Mouse (Mus musculus) fat pad, adult 2 months (tissue): Measurements from ENCODE around the gene Rasl10a.

Experiments
- DNase-seq: peaks from one replicate; pipeline ENCODE4 v3.0.0-alpha.2; 2011; ENCODE audit warnings: low read depth, low spot score; ENCODE audit errors: extremely low read depth

Rasl10a gene

GRCm38 (mm10) chr11:5057856-5058641 lies at the start of gene Rasl10a:
Gene Rasl10a, plus strand, starts transcription at chr11:5058128.
- DNase-seq = no peak

- DNase-seq = no peak
Measured at GRCm38 (mm10) chr11:5008867-5009266, 49.1 kb upstream of the Rasl10a start.

DNA sequence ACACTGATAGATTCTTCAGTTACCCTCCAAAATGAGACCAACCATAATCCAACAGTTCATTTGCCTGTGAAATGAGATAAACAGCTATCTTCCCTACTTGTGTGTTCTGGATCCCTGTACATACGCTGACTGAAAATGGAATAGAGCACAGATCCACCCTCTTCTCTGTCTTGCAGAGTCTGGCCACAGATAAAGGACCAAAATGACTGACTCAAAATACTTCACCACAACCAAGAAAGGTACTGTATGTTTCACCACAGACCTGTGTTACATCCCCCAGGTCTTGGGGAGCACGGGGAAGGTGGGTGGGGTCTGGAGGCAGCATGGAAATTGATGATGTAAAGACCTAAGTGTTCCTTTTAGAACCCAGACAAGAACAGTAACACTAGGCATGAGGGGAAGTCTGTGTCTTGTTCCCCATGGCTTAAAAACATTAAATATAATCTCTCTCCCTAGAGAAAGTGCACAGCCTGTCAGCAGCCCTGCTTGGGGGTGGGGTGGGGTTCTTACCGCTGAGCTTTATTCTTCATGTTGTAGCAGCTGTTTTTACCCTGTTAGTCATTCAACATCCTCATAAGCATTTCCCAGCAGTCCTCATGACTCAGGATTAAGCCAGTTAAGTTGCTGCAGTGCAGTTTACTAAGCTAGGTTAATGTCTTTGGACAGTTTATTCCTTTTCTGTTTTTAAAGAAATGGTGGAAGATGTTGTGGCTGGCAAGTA lies 48.4 kb upstream of the Rasl10a start:
- DNase-seq = no peak

GRCm38 (mm10) chr11:5010205-5010604 lies 47.7 kb upstream of the Rasl10a start:
- no peak for DNase-seq

DNA sequence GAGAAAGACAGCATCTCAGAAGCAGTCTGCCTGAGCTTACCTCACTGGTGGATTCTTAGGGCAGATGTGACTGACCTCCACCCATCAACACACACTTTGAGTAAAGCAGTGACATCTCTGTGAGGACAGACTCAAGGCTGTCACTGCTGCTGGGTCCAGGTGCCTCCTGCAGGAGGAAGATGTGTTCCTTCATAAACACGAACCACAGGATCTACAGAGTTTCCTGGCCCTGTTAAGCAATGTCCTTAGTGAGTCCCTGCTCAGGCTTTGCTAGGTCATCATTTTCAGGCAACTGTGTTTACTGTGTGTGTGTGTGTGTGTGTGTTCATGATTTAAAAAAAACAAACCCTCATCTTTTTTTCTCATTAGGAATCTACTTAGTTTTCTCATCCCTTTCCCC lies 46.4 kb upstream of the Rasl10a start:
- DNase-seq = no peak

- no peak for DNase-seq
Measured at GRCm38 (mm10) chr11:5012213-5012715, 45.7 kb upstream of the Rasl10a start.

DNA sequence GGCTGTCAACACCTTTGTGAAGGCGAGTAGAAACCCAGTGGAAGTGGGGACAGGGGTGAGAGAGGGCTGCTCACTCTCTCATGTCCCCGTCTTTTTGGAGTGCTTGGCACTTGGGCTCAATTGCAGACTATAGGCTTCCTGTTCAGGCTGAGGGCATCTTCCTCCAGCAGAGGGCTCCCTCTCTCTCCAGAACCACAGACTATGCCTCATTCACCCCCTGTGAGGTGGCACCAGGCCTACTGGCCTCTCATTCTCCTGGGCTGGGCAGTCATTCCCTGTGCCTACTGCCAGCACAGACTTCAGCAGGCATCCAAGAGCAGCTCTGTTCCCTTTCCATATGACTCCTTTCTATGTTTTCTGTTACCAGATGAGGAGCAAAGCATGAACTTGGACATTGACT lies 42.2 kb upstream of the Rasl10a start:
- no peak for DNase-seq

DNA sequence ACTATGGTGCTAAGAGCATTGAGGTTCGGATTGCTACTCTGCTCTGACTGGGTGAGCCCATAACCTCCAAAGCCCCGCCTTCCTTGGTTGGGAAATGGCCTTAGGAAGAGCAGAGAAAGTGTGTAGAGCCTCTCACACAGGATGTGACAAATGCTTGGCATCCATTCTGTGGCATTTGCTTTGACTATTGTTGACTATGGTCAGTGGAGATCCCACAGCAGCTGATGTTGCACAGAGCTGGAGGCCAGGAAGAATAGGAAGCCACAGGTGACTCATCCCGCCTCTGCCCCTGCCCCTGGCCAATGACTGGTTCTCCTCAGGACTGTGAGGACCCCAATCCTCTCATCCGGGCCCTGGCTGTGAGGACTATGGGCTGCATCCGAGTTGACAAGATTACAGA lies 41.6 kb upstream of the Rasl10a start:
- DNase-seq = no peak

DNA sequence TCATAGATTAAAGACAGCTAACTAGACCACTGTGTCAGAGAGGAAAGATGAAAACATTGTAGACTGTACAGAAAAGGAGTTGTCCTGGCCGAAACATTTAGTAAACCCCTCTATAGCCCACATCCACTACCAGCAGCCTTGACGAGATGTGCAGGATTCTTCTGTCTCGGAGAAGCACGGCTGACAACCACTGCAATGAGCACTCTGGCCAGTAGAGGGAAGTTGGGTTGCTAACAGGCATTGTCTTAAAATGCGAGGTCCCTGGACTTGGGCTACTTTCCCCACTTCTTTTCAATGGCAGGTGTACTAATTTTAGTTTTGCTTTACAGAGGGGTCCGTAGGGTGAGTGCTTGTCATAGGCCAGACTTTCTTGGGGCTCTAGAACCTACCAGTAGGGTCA lies 40.4 kb upstream of the Rasl10a start:
- no peak for DNase-seq

GRCm38 (mm10) chr11:5025108-5025507 lies 32.8 kb upstream of the Rasl10a start:
- DNase-seq = no peak

DNA sequence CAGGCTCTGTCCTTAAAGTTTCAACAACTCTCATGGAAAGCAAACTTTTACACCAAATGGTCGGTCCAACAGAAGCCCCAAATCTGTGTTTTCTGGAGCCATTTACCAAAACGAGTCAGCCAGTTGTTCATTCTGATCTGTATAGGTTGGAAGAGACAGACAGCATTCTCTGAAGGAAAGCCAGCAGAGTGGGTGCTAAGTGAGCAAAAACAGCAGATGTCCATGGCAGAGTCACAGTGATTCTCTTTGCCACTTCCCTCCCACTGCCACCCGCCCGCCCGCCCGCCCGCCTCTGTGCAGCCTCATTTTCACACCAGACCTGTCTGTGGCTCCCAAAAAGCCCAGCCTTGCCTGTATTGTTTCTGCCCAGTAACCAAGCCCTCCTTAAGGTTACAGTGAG lies 29.7 kb upstream of the Rasl10a start:
- no peak for DNase-seq

DNA sequence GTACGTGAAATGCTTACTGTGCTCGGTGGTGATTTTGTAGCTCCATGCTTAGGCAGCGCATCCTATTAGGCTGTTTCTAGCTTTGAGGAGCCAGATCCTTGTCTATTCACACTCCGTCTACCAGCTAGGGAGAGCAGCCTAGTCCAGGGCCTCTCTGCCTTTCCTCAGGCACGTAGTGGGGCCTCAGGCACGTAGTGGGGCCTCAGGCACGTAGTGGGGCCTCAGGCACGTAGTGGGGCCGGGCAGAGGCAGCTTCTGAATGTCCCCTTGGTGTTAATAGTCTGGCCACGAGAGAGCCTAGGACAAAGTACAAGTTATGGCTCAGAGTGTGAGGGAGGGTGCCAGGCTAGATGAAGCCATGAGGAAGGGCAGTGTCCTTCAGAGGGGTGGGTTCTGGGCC lies 25.2 kb upstream of the Rasl10a start:
- no peak for DNase-seq

- no peak for DNase-seq
Measured at GRCm38 (mm10) chr11:5033136-5033535, 24.8 kb upstream of the Rasl10a start.

GRCm38 (mm10) chr11:5035421-5035820 lies 22.5 kb upstream of the Rasl10a start:
- no peak for DNase-seq

GRCm38 (mm10) chr11:5037146-5037854 lies 20.6 kb upstream of the Rasl10a start:
- DNase-seq = no peak

DNA sequence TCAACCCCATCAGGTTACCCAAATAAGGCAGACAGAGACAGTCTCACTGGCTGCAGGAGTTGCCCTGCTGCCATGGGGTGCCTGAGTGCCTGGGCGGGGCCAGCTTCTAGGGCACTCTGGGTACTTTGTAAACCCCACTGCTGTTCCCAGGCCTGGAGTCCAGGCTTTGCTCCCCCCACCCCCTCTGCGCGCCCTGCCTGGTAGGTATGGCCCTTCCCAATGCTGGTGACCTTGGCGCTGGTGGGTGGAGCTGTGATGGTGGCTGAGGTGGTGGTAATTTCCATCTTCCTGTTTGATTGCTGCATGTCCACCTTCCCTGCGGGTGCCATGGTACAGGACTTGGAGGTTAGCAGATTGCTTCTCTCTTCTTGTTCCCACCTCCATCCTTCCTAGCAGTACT lies 17.3 kb upstream of the Rasl10a start:
- DNase-seq = no peak

- no peak for DNase-seq
Measured at GRCm38 (mm10) chr11:5041144-5041780, 16.7 kb upstream of the Rasl10a start.

- DNase-seq = no peak
Measured at GRCm38 (mm10) chr11:5042645-5043381, 15.1 kb upstream of the Rasl10a start.

- no peak for DNase-seq
Measured at GRCm38 (mm10) chr11:5046321-5046926, 11.5 kb upstream of the Rasl10a start.

- no peak for DNase-seq
Measured at GRCm38 (mm10) chr11:5051629-5052028, 6.3 kb upstream of the Rasl10a start.
